Mouse (Mus musculus) 3T3-L1 (cell line): ENCODE data around the gene Slc25a18.

Experiments
- DNase-seq: peaks from one replicate; pipeline ENCODE4 v3.0.0-alpha.2; 2015; ENCODE audit warnings: low read depth, low spot score

The Slc25a18 gene

DNA sequence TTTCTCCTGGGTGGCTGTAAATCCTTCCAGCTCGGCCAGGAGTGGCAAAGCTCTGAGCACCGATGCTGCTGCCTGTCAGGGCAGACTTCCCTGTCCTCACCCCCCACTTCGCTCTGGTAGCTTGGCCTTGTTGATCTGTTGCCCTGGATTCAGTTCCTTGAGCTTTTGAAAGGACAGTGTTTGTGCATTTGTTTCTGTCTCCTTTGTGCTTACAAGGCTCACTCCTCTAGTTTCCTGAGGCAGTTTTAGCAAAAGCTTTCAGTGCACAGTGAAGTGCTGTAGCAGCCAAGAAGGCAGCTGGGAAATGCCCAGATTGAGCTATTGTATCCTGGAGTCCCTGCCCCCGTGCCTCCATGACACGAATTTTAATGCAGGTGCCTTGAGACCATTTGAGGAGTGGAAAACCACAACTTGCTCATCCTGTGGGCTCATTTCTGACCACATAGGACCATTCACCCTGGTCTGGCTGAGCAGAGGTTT is at the start of gene Slc25a18:
Slc25a18 (plus strand) TSS at position 430 of the 480 bp plus-strand sequence.
- DNase-seq, result no peak

DNA sequence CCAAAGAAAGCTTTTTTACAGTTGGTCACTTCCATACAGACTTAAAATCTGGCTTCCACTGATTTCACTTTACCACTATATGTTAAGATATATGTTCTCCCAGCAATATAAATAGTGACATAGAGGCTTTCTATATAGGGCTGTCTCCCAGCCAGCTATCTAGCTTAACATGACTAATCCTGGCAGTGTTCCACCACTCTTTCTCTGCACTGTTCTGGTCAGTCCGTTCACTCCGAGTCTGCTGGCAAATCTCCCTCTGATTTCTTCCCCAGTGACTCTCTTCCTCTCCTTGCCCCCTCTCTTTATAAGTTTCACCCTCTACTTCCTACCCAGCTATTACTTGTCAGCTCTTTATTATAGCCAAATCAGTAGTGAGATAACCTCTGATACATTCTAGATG is 47.4 kb upstream of the Slc25a18 start:
- peak; percentile 74 for DNase-seq

- no peak for DNase-seq
Measured at GRCm38 (mm10) chr6:120736011-120736410, 37.4 kb upstream of the Slc25a18 start.

DNA sequence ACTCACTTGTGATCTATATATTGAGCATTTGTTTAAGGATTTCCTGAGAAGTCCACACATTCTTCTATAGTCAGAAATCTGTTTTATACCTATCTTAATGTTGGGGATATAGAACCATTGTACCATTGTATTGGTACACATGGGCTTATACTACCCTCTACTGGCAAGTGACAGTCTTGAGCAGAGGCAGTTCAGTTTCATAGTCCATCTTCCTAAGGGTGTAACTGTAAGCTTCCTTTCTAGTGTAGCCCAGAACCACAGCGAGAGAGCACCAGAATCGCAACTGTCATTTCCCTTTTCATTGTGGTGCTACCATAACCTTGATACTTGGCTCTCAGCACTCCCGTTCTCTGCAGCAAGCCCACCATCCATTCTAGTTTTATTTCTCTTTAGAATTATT is 36.8 kb upstream of the Slc25a18 start:
- peak; percentile 81 for DNase-seq

DNA sequence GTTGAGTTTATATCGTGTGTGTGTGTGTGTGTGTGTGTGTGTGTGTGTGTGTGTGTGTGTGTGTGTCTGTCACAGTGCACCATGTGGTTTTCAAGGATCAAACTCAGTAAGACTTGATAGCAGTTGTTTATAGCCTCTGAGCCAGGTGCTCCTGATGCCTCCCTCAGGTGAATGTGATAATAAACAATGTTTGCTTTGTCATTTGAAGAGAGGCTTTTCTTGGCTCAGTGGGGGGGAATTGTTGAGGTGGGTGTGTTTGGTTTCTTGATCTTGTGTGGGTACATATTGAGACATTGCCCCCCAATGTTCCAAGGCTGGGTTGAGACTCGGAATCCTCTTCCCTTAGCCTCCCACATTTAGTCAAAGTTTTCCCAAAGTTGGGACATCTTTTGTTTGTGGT is 30.2 kb upstream of the Slc25a18 start:
- no peak for DNase-seq

GRCm38 (mm10) chr6:120744266-120744665 is 29.1 kb upstream of the Slc25a18 start:
- DNase-seq, result no peak

- no peak for DNase-seq
Measured at GRCm38 (mm10) chr6:120746416-120746815, 27.0 kb upstream of the Slc25a18 start.

- DNase-seq, result no peak
Measured at GRCm38 (mm10) chr6:120761151-120761550, 12.2 kb upstream of the Slc25a18 start.

DNA sequence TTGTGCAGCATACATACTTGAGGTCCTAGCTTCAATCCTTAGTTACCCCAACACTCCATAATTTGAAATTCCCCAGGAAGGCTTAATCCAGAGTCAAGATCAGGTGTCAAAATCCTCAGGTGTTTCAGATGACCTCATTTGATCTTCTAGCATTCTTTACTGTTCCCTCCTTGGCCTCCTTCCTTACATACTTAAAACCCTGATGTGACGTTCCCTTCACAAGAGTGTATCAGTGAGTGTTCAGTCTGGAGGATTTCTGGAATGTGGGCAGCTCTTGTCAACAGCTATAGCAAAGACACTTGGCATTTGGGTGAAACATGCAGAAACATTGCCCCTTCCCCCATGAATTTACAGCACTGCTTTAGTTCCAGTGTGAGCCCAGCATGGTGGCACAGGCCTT is 3.4 kb upstream of the Slc25a18 start:
- DNase-seq, result no peak

- DNase-seq, result no peak
Measured at GRCm38 (mm10) chr6:120771366-120771765, 2.0 kb upstream of the Slc25a18 start.

DNA sequence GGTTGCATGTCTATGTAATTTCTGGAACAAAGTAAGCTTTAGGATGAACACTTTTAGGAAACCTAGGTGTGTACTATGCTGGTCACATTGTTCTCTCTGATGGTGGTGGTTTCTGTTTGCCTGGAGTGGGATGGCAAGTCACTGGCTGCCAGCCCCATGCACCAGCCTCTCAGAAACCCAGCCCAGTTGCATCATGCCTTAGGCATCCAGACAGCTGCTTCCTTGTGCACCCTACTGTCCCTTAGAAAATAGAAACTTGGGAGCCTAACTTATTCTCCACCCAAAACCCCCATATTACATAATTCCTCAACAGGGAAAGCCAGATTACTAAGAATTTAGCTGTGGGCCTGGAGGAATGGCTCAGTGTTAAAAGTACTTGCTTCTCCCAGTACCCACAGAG is 1.4 kb upstream of the Slc25a18 start:
- DNase-seq, result peak; percentile 75

- DNase-seq, result no peak
Measured at GRCm38 (mm10) chr6:120773763-120774162, 385 bp downstream of the Slc25a18 start.

DNA sequence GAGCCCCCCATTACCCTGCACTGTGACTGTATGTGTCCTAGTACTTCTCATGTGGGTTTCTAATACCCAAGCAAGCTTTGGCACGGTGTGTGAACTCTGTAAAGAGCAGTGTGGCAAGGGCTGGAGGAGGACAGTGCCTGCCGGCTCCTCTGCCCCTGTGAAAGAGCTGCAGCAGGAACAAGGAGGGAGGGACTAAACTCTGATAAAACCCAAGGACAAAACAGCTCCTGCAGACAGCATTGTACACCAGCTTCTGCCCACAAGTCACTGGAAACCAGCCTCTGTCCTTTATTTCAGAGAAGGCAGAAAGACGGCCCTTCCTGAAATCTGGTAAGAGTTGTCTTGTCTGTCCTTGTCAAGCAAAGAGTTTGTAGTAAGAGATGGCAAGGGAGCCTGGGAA is 2.9 kb downstream of the Slc25a18 start:
- no peak for DNase-seq

GRCm38 (mm10) chr6:120777533-120777932 is 4.2 kb downstream of the Slc25a18 start:
- DNase-seq, result no peak

- DNase-seq, result no peak
Measured at GRCm38 (mm10) chr6:120778226-120778625, 4.8 kb downstream of the Slc25a18 start.

- no peak for DNase-seq
Measured at GRCm38 (mm10) chr6:120782948-120783347, 9.6 kb downstream of the Slc25a18 start.

- DNase-seq, result no peak
Measured at GRCm38 (mm10) chr6:120784351-120784750, 11.0 kb downstream of the Slc25a18 start.

DNA sequence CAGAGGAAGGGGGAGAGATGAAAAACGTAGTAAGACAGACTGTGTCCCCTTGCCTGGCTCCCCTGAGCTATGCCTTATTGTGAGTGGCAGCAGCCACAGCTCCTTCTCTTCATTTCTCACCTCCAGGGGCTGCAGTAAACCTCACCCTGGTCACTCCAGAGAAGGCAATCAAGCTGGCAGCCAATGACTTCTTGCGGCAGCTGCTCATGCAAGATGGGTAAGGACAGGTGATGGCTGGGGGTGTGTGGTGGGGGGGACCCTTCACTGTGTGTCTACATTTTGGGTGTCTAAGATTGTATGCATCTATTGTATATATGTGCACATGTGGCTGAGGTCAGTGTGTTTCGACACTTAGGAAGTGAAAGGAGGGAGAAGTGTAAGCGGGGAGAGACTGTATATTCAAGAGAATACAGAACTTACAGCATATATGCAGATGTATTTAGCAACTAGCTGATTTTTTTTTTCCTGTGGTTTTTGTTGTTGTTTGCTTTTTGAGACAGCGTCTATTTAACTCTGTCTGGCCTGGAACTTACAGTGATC is 14.8 kb downstream of the Slc25a18 start:
- no peak for DNase-seq

DNA sequence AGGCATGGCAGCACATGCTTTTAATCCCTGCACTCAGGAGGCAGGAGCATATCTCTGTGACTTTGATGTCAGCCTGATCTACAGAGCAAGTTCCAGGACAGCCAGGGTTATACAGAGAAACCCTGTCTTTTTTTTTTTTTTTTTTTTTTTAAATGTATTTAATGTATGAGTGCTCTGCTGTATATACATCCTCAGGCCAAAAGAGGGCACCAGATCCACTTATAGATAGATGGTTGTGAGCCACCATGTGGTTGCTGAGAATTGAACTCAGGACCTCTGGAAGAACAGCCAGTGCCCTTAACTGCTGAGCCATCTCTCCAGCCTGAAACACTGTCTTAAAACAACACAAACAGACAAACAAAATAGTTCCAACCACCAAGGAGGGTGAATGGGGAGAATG is 15.5 kb downstream of the Slc25a18 start:
- peak; percentile 77 for DNase-seq

DNA sequence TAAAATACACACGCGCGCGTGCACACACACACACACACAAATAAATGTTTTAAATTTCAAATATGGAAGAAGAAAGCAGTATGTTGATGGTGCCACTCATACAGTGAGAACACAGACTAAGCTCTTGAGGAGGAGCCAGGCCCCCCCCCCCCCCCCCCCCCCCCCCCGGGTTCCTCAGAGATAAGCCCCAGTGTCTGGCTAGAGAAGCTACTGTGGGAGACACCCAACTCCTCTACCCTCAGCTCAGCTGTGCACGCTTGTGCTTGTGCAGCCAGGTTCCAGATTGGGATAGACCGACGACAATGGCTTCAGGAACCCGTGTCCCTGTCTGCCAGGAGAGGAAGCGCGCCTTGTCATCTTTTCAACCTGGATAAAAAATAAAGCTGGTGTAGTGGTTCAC is 16.8 kb downstream of the Slc25a18 start:
- DNase-seq, result no peak

DNA sequence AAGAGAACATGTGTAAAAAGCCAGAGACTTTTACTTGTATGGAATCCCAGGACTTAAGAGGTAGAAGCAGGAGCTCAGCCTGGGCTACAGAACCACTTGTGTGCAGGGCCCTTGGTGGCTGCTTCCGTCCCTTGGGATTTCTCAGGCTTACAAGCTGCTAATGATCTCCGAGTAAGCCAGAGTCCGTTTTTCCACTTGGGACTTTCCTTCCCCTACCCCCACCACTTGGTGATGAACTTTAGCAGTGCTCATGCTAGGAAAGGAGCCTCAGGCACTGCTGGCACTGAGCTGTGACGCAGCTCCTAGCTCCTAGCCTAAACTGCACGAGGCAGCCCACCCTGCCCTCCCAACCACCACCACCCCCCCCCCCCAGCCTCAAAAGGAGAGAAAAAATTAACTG is 17.3 kb downstream of the Slc25a18 start:
- no peak for DNase-seq

GRCm38 (mm10) chr6:120792947-120793346 is 19.6 kb downstream of the Slc25a18 start:
- DNase-seq, result peak; percentile 34

GRCm38 (mm10) chr6:120795422-120796086 is 22.2 kb downstream of the Slc25a18 start:
- DNase-seq, result no peak

DNA sequence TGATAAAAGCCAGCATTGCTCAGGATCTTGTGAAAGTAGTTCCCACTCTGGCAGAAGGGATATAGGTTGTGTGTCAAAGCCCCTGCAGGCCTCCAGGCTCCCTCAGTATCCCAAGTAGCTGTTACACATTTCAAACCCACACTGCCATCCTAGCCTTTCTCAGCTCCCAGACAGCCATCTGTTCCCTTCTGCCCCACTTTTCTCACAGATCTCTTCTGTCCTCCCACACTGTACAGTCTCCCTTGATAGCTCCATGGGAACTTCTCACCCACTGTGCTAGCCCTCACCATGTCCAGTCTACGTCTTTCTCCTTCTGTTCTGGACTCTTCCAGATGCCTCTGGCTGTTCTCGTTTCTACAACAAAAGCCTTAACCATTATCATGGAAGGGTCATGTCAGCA is 22.7 kb downstream of the Slc25a18 start:
- DNase-seq, result no peak
